Mouse (Mus musculus) megakaryocyte, embryonic 14.5 days (primary cell): ENCODE data around the gene Gemin5.

Experiments used
- FLI1 ChIP-seq: IDR thresholded peaks from 2 replicates; pipeline ENCODE4 v1.6.1; 2012; ENCODE audit warnings: low read length, inconsistent platforms, mixed read lengths
- GATA1 ChIP-seq: IDR thresholded peaks from 3 replicates; pipeline ENCODE4 v1.6.1; 2012; ENCODE audit warnings: mixed read lengths, low read length, inconsistent platforms, borderline replicate concordance

DNA sequence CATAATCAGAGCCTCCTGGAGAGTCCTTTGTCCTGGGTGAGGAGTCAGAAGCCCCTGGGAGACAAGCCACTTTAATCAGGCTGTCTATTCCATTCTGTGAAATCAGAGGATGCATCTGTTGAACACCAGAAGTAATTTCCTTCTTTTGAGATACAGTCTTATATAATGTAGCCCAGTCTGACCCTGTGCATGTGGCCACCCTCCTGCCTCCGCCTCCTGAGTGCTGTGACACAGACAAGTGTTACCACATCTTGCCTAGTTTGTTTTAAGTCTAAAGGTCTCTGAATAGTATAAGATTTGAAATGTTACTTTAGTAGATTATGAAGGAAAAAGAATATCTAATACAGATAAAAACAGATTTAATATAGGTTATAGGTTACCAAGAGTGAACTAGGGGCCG is 68.3 kb downstream of the Gemin5 start:
- TF ChIP-seq GATA1: no peak
- no peak for TF ChIP-seq FLI1
